Mouse (Mus musculus): ENCODE results near the gene Cbl.

GRCm38 (mm10) chr9:44225993-44226392, 7.9 kb downstream of the Cbl start:
- TF ChIP-seq CTCF (conservative IDR thresholded peaks at IDR 0.05; ENCODE audit: insufficient read depth, insufficient read length, low read depth, low read length) (no peak), POLR2A (IDR thresholded peaks at IDR 0.05; ENCODE audit: low read depth, low read length) (no peak)
